13 mouse cellular contexts compared by ENCODE assay signal in the genomic region with DNA sequence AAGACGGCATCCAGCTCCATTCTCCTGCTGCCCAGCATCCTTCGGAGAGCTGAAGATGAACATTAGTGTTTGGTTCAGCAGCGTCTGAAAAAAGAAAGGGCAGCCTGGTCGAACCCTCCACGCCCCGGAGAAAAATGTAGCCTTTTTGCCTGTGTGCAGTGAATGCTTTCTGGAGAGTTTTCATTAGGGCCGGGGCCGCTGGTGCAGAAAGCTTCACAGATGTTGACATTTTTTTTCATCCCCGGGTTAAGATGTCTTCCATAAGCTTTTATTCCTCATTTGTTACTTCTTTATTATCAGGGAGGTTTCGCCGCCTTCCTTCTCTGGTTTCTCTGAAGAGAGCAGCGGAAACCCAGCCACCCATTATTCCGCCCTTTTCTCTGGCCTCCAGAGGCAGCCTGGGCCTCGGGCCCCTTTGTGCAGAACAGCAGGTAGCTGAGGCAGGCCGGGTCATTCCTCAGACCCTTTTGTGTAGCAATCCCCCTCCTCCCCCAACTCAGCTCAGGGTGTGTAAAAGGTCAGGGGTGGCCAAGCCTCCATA.
DNase-seq lines count a peak whose midpoint lies in the region; ATAC-seq lines count a peak whose summit lies in the region.
"Had no signal": no experiment of that assay in that cellular context is flagged by ENCODE, and none has a peak within 500 bp of the region (broad histone marks: within the 10 kb centered on the region; RNA-seq: fewer than 3 reads in every experiment).

No protein-coding gene starts in this region.

- peak overlapping the region; percentile 25; the same call in 1 of the 2 replicates for H3K27ac ChIP-seq in heart, embryonic 10.5 days
- H3K27ac ChIP-seq in embryonic facial prominence, embryonic 12.5 days: no peak overlapping the region
- peak overlapping the region; percentile 50 for H3K27ac ChIP-seq in limb, embryonic 10.5 days
- H3K27ac ChIP-seq in neural tube, embryonic 12.5 days: no peak overlapping the region
- H3K27ac ChIP-seq: heart, adult 2 months; layer of hippocampus, adult 2 months; liver, embryonic 13.5 days had no signal

- ATAC-seq in embryonic facial prominence, embryonic 12.5 days (ENCODE audit: insufficient number of reproducible peaks, insufficient read depth, low FRiP score, low TSS enrichment): no peak
- no peak for ATAC-seq in neural tube, embryonic 12.5 days (ENCODE audit: low FRiP score, low read depth)
- no peak for ATAC-seq in monocyte, adult 5-6 weeks (replicated peaks; ENCODE audit: insufficient number of reproducible peaks, low FRiP score, low TSS enrichment, poor library complexity, severe bottlenecking)

- 34% methylated on average over 15 of the region's 15 CpGs for WGBS in heart, embryonic 10.5 days
- WGBS in embryonic facial prominence, embryonic 12.5 days: 13% methylated on average over 15 of the region's 15 CpGs
- WGBS in limb, embryonic 10.5 days: 24% methylated on average over 15 of the region's 15 CpGs
- WGBS in neural tube, embryonic 12.5 days: 7% methylated on average over 15 of the region's 15 CpGs

- intact Hi-C loops in heart, postnatal 14 days (cut with DNase I): no loop called here

- no peaks in the 10 kb centered on the region for H3K9me3 ChIP-seq in heart, embryonic 10.5 days
- peaks cover 5% of the 10 kb centered on the region for H3K9me3 ChIP-seq in embryonic facial prominence, embryonic 12.5 days
- H3K9me3 ChIP-seq in limb, embryonic 10.5 days (replicated peaks): no peaks in the 10 kb centered on the region
- H3K9me3 ChIP-seq in neural tube, embryonic 12.5 days: no peaks in the 10 kb centered on the region

- H3K4me2 ChIP-seq in embryonic facial prominence, embryonic 12.5 days (replicated peaks): 0 out of 2 replicates have a peak overlapping the region, but pooled peaks have one; percentile 5
- peak overlapping the region; percentile 49 for H3K4me2 ChIP-seq in neural tube, embryonic 12.5 days (replicated peaks)
- H3K4me2 ChIP-seq: liver, embryonic 13.5 days had no signal

- no peak overlapping the region for H3K4me3 ChIP-seq in heart, embryonic 10.5 days
- H3K4me3 ChIP-seq in embryonic facial prominence, embryonic 12.5 days: no peak overlapping the region
- no peak overlapping the region for H3K4me3 ChIP-seq in limb, embryonic 10.5 days
- no peak overlapping the region for H3K4me3 ChIP-seq in neural tube, embryonic 12.5 days
- H3K4me3 ChIP-seq: heart, adult 2 months; layer of hippocampus, adult 2 months; liver, embryonic 13.5 days had no signal

- H3K9ac ChIP-seq in embryonic facial prominence, embryonic 12.5 days: no peak overlapping the region
- peak overlapping the region; percentile 18; the same call in 1 of the 2 replicates for H3K9ac ChIP-seq in neural tube, embryonic 12.5 days
- H3K9ac ChIP-seq: liver, embryonic 13.5 days had no signal

- 0 out of 2 replicates have a peak, but pooled peaks cover 9% of the 10 kb centered on the region for H3K4me1 ChIP-seq in heart, embryonic 10.5 days
- H3K4me1 ChIP-seq in embryonic facial prominence, embryonic 12.5 days: peaks cover 15% of the 10 kb centered on the region
- peaks cover 25% of the 10 kb centered on the region for H3K4me1 ChIP-seq in limb, embryonic 10.5 days
- peaks cover 14% of the 10 kb centered on the region for H3K4me1 ChIP-seq in neural tube, embryonic 12.5 days
- H3K4me1 ChIP-seq: liver, embryonic 13.5 days had no signal

- no peaks in the 10 kb centered on the region for H3K36me3 ChIP-seq in heart, embryonic 10.5 days
- no peaks in the 10 kb centered on the region for H3K36me3 ChIP-seq in embryonic facial prominence, embryonic 12.5 days
- H3K36me3 ChIP-seq in limb, embryonic 10.5 days: no peaks in the 10 kb centered on the region
- no peaks in the 10 kb centered on the region for H3K36me3 ChIP-seq in neural tube, embryonic 12.5 days
- H3K36me3 ChIP-seq: liver, embryonic 13.5 days had no signal

- H3K27me3 ChIP-seq in heart, embryonic 10.5 days (ENCODE audit: insufficient read depth, poor library complexity, severe bottlenecking): peaks cover 38% of the 10 kb centered on the region
- H3K27me3 ChIP-seq in embryonic facial prominence, embryonic 12.5 days: no peaks in the 10 kb centered on the region; the same call in 1 of the 2 replicates
- H3K27me3 ChIP-seq in limb, embryonic 10.5 days (ENCODE audit: low read depth, poor library complexity, severe bottlenecking): peaks cover 6% of the 10 kb centered on the region; the same call in 1 of the 2 replicates
- peaks cover 11% of the 10 kb centered on the region; the same call in 1 of the 2 replicates for H3K27me3 ChIP-seq in neural tube, embryonic 12.5 days (replicated peaks)

- DNase-seq in heart, embryonic 10.5 days (ENCODE audit: low spot score): no peak
- no peak for DNase-seq in heart, postnatal 14 days
- peak; percentile 38 for DNase-seq in limb, embryonic 10.5 days (ENCODE audit: low spot score)
- no peak for DNase-seq in cerebellum, postnatal 36 days
- DNase-seq in gastrocnemius, postnatal 10 days: no peak
- DNase-seq: adrenal gland, postnatal 10 days; cerebellum, adult 8-10 months; heart, adult 2 months; liver, embryonic 13.5 days had no signal

Comparison
In these comparisons a context has a peak if more than half of its experiments do, and no peak if none do; other contexts are left out.
1. H3K27ac ChIP-seq: peak in heart, embryonic 10.5 days (single experiment) and limb, embryonic 10.5 days (single experiment); none in embryonic facial prominence, embryonic 12.5 days (single experiment) and neural tube, embryonic 12.5 days (single experiment).